Mouse (Mus musculus) cortical plate, adult 2 months (tissue): Measurements from ENCODE around the gene Fzr1.
A peak's percentile ranks its signal among the peaks of the same experiment; 100 is the strongest.

Source experiments
- CTCF ChIP-seq: fragments of 200-500 bp; IDR thresholded peaks from 2 replicates; pipeline ENCODE4 v1.5.1; 2011; ENCODE audit warnings: mild to moderate bottlenecking, control low read depth, low read length; ENCODE audit not compliant: insufficient read depth; ENCODE audit errors: extremely low read depth
- POLR2A ChIP-seq: fragments of 200-500 bp; IDR thresholded peaks from 2 replicates; pipeline ENCODE4 v1.6.1; 2011; ENCODE audit warnings: mild to moderate bottlenecking, low read length, control low read depth; ENCODE audit not compliant: insufficient read depth; ENCODE audit errors: extremely low read depth

GRCm38 (mm10) chr10:81366477-81367206 is 11.7 kb downstream of the Fzr1 start:
- TF ChIP-seq POLR2A: 0 out of 2 replicates have a peak, but pooled peaks have one; percentile 15
- TF ChIP-seq CTCF: no peak
